Mouse (Mus musculus) kidney, postnatal 10 days (tissue): ENCODE data around the gene Rpl3.
A peak's percentile ranks its signal among the peaks of the same experiment; 100 is the strongest.

ENCODE experiments used
- DNase-seq: peaks from one replicate; pipeline ENCODE4 v3.0.0; 2021; ENCODE audit warnings: mixed read lengths

The Rpl3 gene

DNA sequence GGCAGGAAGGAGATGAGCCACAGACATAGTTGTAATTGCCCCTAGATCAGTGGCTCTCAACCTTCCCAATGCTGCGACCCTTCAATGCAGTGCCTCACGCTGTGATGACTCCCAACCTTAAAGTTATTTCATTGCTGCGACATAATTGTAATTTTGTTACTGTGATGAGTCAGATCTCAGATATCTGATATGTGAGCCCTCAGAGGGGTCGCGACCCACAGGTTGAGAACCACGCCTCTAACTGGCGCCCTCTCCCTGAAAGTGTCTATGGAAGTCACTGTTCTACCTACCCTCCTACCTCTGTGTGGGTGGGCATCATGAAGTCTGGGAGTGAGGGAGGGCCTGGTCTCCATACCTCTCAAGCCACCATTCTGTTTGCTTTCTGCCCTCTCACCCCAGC lies 22.7 kb upstream of the Rpl3 start:
- DNase-seq = no peak

DNA sequence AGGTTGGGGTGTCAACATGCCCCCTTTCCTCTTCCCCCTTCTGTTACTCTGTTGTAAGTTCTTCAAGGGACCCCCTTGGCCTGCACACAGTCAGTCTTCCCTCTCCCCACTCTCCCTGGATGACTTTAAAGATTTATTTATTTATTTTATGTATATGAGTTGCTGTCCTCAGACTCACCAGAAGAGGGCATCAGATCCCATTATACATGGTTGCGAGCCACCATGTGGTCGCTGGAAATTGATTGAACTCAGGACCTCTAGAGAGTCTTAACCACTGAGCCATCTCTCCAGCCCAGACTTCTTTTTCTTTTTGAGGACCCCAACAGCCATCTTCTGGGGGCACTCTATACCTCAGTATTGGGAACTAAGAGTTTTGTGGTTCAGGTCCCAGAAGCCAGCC lies 20.8 kb upstream of the Rpl3 start:
- DNase-seq = no peak

DNA sequence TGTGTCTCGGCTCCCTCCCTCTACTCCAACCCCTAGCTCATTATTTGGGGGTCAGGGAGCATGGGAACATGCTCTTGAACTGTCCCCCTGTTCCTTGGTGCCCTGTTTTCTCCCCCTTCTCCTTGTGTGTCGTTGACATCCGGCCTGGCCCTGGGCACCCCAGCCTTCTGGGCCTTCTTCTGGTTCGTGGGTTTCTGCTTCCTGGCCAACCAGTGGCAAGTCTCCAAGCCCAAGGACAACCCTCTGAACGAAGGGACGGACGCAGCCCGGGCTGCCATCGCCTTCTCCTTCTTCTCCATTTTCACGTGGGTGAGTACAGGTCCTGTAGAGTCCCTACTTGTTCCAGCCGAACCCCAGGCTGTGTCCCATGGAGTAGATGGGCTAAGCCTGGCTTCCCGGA lies 19.8 kb upstream of the Rpl3 start:
- DNase-seq = no peak

DNA sequence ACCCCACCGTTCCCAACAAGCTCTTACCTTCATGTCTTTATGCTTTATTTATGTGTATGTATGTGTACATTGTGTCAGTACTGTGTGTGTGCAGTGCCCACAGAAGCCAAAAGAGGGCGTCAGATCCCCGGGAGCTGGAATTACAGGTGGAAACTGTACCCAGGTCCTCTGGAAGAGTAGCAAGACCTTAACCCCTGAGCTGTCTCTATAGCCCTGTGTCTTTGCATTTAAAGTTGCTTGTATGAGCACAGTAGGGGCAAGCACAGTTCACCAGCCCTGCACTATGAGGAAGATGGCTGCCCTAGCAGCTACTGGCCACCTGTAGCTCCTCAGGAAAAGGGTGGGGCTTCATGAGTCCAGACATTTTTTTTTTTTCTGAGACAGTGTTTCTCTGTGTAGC lies 15.9 kb upstream of the Rpl3 start:
- no peak for DNase-seq

DNA sequence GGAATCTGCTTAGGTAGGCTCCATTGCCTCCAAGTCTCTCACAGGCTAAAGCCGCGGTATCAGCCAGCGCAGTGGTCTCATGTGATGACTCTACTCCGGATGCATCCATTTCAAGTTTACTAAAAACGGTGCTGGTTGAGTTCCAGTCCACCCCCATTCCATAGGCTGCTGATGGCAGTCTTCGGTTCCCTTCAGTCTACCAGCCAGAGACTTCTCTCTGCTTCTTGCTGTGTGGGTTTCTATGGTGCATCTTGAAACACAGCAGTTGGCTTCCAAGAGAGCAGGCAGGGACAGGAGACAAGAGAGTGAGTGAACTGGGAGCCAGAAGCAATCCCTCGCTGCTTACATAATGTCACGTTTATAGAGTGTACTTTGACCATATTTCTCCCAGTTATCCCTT lies 15.5 kb upstream of the Rpl3 start:
- DNase-seq = no peak

DNA sequence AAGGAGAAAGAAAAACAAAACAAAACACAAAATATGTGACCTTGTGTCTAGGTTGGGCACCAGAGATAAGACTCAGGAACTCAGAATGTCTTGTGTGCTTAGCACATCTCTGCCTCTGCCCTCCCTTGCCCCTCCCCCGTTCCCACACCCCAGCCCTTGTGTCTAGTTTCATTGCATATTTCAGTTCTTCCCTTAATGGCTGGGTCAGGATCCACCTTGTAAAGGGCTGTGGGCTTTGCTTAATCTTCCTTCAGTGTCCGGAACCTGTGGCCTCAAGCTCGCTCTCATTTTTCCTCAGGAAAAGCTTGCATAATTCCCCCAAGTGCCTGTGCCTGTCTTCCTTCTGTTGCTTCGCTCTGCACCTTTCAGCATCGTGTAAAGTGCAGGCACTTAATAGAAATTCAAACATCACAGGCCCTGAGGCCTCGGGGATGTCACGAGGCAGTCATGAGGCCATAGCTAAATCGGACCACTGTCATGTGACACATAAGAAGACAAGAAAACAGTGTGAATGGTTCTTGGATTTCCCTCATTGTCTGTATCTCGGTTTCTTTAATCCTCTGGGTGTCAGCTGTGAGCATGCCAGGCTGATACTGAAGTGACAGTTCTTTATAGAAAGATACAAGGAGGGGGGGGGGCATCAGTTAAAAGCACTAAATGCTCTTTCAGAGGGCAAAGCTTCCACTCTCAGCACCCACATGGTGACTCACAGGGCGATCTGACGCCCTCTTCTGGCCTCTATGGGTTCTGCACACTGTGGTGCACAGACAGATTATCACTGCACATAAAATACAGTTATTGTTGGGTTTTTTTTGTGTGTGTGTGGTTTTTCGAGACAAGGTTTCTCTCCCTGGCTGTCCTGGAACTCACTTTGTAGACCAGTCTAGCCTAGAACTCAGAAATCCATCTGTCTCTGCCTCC lies 14.1 kb upstream of the Rpl3 start:
- no peak for DNase-seq

DNA sequence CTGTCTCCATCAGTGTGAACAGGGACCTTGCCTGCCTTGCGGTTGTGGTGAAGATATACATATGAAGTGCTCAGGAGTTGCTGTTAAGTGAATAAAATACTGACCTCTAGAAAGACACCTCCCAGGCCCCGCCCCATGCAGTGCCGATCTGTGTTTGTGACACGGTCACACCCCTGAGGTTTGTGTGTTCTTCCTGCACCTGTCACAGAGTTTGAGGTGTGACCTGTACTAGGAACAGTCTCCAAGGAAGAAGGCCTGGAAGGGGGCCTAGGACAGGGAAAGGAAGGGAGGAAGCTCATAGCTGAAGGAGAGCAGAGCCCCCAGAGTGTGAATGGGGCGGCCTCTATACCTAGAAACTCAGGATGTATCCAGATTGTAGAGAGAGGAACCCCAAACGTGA lies 10.8 kb upstream of the Rpl3 start:
- DNase-seq = no peak

DNA sequence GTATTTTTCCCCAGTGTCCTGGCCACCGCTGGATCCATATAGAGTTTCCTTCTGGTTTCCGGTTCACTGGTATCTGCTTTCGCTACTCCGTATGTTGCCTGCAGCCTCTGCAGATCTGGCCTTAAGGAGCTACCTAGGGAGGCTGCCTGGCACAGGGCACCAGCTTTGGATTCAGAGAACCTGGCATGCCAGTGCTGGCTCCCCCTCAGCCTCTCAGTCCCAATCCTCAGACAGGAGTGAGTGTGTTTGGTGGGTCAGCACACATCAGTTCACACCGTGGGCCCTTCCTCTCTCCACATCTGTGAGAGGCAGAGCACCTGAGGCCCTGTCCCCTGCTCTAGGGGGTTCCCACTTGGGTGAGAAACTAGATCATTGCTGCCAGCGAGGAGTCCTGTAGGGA lies 9.8 kb upstream of the Rpl3 start:
- no peak for DNase-seq

DNA sequence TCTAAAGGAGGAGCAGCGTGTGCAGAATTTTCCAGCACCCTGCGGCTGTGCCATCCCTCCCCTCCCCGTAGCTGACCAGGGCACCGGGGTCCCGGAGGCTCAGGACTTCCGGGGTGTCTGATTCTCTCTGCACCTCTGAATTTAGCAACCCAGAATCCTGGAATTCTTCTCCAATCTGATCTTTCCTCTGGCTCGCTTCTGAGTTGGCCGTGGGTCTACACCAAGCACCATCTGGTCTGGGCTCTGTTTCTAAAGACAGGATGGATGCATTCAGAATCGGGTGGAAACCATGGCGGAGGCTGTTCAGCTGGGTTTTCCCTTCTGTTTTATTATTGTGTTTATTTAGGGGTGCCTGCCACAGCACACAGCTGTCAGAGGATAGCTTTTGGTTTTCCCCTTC lies 9.2 kb upstream of the Rpl3 start:
- DNase-seq = no peak

DNA sequence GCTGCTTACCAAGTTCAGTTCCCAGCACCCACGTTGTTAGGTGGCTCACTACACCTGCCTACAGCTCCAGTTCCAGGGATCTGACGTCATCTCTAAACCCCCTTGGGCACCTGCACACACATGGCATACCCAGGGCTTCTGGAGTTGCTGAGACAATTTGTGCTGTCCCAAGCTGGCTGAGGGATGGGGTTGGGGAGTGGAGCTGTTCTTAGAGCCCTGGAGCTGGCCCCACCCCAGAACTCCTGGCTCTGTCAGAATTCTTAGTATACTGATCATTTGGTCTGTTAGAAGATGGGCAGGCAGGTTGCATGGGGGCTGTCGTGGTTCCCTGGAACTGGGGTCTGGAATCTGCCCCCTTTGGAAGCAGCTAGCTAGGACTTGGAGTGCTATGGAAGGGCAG lies 8.5 kb upstream of the Rpl3 start:
- no peak for DNase-seq

DNA sequence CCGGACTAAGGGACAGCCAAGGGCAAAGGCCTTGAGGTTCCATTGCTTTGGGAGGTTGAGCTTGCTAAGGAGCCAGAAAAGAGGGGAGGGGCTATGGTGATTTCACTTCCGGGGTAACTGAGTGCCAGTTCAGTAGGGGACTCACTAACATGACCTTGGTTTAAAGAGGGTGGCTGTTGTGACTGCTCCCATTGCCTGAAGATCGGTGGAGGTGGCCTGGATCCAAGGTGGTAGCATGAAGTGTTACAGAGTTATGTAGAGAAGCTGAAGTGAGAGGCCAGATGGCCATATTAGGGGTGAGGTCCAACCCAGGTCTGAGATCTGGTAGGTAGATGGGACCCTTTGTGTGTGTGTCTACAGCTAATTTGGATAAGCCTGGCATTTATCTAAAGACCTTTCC lies 7.8 kb upstream of the Rpl3 start:
- no peak for DNase-seq

DNA sequence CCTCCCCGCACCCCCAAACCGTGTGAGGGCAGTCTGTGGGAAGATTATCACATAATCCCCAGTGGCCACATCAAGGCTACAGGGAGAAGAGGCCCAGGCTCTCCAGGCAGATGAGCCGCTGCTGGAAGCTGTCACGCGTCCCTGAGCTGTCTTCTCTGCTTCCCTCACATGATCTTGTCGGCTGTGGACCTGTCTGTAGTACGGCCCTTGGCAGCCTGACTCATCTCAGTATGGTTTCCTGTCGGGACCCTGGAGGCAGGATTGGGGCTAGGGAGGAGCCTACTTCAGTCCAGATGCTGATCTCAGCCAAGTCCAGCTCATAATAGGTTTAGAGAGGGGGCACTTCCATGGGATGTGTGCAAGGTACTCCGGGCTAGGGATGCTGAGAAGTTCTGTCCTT lies 7.1 kb upstream of the Rpl3 start:
- no peak for DNase-seq

DNA sequence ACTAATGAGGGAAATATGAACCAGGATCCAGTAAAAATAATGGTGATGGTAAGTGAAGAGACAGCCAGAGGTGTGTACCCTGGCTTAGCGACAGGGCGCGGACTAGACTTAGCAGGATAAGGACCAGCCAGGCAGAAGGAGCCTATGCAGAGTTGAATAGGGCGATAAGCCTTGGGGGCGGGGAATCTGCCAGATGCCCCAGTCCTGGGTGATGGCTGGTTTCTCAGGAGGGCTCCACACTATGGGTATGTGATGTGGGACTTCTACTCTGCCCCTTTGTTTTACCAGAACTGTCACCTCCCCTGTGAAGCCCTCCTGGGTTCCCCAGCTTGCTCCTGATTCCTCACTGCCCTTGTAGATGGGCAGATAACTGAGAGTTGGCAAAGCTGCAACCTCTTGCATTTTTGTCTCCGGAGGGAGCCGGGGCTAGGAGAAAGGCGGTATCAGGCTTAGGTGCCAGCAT lies 6.4 kb upstream of the Rpl3 start:
- DNase-seq = no peak

DNA sequence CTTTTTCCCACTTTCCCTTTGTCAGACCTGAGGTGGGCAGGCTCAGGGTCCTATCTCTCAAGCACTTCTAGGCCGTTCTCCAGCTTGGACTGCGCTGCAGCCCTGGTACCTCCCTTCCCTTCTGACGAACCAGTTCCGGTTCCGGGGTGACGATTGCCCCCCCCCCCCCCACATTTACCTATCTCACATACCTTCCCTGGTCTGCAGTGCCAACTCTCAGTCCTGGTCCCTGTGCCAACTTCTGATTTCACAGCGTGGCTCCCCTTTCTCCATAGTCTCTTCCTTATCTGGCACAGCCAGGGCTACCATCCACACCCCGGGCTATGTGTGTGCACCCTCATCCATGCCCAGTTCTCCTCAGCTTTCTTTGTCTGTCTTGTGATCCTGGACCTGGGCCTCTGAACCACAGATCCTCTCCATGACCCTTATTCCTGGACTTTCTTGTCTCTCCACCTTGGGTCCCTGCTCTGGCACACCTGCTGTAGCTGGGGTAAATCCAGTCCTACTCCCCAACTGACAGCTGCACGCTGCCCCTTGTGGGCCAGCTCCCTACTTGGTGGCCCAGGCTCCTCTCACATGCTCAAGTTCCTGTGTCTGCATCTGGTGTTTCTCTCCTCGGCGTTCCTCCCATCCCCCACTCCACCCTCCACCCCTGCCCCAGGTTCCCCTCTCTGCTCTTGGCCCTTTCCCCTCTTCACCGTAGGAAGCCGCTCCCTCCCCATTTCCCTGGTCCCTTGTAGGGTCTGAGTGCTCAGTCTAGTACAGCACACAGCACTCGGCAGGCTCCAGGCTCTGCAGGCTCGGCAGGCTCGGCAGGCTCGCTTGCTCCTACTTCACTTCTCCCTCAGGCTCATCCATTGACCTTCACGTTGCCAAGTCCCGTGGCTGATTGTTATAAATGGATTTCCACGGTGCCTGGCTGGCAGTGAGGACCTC lies 5.5 kb upstream of the Rpl3 start:
- peak; percentile 71 for DNase-seq

DNA sequence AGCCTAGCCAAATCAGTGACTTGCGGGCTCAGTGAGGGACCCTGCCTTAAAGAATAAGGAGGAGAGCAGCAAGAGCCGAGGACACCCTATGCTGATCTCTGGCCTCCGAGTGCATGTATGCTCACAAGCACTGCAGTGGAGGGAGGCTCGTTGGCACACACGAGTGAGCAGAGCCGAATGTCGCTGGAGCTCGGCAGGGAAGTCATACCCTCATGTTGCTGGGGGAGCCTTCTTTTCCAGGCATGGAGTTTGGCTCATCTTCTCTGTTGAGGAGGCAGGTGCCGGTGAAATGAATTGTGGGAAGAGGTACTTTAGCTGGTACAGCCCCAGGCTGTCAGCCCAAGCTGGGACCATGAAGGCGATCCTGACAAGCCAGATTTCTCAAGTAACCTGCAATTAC lies 4.7 kb upstream of the Rpl3 start:
- DNase-seq = no peak

DNA sequence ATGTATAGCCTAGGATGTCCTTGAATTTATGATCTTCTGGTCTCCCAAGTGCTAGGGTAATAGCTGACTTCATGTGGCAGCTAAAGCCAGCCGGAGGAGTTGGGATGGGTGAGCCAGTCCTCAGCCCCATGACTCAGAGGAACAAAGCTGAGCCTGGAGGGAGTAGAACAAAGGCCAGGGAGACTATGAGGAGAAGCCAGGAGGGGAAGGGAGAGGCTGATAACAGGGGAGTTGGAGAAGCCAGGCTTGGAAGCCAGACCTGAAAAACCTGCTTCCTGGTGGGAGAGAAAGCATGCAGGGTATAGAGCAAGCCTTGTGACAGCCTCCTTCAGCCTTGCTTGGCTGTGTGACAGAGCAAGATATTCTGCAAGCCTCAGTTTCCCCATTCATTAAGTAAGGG lies 3.9 kb upstream of the Rpl3 start:
- no peak for DNase-seq

DNA sequence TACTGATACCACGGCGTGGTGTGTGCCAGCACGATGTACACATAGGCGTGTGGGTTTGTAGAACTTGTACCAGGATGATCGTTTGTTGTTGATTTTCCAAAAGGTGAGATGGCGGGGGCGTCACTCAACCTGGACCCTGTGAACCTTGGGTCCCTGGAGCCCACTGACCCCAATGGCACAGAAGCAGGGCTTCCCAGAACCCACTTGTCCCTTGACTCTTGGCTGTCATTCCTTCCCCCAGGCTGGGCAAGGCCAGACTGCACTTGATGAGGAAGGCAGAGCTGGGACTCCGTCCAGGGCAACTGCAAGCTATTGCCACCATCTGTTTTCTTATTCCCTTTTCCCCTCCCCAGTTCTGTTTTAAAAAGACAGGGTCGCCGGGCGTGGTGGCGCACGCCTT lies 2.5 kb upstream of the Rpl3 start:
- no peak for DNase-seq

DNA sequence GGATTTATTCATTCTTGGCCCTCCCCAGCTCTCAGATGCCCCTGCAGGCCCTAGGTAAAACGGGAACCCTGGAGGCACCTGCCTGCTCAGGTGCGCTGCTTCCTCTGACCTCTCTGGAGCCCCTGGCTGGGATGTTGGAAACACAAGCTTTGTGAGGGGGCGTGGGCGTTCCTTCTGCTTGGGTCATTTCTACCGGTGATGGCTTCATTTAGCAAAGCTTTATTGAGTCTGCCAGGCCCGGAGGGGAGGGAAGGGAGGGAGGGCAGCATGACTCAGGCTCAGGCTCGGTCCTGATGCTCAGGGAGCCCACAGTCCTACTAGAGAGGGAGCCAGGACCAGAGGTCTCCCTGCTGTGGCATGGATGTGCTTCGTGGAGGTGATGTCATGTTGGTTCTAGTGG lies 931 bp upstream of the Rpl3 start:
- DNase-seq = no peak

DNA sequence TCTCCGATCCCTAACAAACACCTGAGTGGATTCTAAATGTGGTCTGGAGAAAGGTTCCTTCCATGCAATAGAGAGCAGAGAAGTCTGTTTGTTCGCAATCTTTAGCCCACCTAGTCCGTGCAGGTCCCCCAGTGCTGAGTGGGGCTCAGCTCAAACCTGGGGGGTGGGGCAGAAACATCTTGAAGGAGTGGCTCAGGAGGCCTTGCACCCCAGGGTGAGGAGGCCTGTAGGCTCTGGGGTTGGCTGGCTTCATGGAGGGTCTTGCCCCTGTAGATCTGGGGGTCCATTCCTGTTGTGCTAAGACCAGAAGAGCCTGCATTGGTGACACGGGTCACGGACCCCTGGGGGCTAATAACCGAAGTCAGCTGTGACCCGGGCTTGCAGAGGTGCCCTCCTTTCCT lies 373 bp upstream of the Rpl3 start:
- no peak for DNase-seq

DNA sequence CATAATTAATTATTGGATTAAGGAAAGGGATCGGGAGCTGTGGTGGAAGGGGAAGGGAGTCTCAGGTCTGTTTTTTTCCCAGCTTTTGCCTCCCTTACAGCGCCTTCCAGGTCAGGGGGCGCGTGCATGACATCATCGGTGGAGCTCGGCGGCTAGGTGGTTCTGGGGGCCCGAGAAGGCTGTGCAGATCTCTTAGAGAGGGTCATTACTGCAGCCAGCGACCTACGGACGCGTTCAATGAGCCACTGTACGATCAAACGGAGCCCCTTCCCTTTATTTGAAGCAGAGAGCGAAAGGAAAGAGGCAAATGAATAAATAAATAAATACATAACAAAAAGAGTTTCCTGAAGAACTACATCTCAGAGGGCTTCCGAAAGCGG lies 937 bp downstream of the Rpl3 start:
- no peak for DNase-seq

DNA sequence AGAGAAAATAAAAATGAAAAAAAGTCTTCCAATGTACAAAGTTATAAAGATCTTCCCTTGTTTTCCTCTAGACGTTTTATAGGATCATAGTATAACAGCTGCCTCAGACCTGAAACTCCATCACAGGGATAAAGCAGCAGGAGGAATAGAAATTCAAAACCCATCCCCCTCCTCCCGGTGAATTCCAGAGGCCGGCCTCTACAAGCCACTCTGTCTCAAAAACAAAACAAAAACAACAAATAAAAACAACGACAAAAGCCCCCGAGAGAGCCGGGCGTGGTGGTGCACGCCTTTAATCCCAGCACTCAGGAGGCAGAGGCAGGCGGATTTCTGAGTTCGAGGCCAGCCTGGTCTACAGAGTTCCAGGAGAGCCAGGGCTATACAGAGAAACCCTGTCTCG lies 1.5 kb downstream of the Rpl3 start:
- no peak for DNase-seq

DNA sequence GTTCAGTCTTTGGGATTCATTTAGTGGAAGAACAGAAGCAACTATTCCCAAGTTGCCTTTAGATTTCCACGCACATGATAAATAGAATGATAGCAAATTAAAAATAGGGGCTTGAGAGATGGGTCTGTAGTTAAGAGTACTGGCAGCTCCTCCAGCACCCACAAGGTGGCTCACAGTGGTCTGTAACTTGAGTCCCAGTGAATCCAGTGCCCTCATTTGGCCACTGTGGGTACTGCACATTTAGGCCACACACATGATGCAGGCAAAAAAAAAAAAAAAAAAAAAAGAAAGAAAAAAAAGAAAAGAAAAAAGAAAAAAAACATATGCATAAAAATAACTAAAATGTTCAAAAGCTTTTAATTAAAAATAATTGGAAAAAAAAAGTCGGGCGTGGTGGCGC lies 3.0 kb downstream of the Rpl3 start:
- peak; percentile 96 for DNase-seq

DNA sequence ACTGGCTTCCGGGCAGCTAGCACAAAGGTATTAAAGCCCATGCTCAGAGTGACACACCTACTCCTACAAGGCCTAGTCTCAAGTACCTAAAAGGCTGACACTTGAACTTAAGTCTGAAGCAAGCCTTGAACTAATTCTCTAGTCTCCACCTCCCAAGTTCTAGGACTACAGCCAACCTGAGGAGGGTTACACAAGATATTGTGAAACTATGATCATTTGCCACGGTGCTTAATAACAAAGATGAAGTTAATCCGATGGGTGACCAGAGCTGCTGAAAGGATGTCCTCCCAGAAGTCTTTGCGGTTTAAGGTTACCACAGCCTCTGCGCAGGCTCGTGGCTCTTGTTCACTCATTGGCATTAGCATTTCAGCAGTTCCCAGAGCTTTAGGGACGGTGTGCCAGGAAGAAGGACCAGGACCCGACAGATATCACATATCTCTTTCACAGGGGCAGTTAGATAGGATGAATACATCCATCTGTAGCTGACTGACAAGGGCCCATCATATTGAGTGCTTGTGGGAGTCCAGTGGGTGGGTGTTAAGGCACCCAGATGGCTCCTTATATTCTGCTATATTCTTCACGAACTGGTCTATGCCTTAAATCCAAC lies 4.2 kb downstream of the Rpl3 start:
- DNase-seq = no peak

DNA sequence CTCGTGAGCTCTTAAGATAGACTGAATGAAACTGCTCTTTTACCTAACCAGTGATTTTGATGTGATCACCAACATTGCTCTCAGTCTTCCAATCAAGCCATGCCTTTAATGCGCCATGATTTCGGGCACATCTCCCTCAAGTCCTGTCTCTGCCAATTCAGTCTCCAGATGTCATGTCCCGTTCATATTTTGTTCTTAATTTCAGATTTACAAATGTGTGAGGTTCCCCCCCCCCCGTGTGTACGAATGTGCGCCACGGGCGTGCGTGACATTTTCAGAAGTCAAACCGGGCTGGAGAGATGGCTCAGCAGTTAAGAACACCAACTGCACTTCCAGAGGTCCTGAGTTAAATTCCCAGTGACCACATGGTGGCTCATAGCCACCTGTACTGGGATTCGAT lies 7.9 kb downstream of the Rpl3 start:
- peak; percentile 35 for DNase-seq
